Mouse (Mus musculus): ENCODE results near the gene Gabrb1. TPM values are rescaled to one million over a fixed set of nuclear protein-coding genes. Genes with fewer than 3 reads are reported as not detected.

Gabrb1 gene
- polyA plus RNA-seq, 1 experiment from 2014 or later, result 0.93 TPM

DNA sequence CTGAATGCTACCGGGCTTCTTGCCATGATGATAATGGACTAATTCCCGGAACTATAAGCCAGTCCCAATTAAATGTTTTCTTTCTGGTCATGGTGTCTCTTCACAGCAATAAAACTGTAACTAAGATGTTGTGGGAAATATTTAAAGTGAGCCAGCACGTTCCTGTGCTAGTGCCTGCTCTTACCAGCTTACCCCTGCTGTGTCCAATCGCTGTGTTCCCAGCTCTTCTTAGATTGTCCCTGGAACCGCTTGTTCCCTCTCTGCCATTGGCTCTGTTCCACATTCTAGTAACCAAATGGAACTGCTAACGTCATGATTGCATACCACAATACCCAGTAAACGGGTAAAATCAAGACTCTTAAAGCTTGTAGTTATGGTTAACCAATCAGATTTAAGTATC, 533.2 kb downstream of the Gabrb1 start:
- Histone ChIP-seq H3K27ac (no peak overlapping the region), H3K36me3 (no peaks in the 10 kb centered on the region), H3K27me3 (no peaks in the 10 kb centered on the region), H3K9ac (no peak overlapping the region), H3K9me3 (replicated peaks) (no peaks in the 10 kb centered on the region), H3K4me1 (replicated peaks) (no peaks in the 10 kb centered on the region), H3K4me3 (no peak overlapping the region), H3K4me2 (no peak overlapping the region)
- ATAC-seq (replicated peaks; ENCODE audit: insufficient number of reproducible peaks, insufficient read depth, low FRiP score, low read depth), result no peak
- WGBS, result 69% methylated on average over 7 of the region's 7 CpGs

DNA sequence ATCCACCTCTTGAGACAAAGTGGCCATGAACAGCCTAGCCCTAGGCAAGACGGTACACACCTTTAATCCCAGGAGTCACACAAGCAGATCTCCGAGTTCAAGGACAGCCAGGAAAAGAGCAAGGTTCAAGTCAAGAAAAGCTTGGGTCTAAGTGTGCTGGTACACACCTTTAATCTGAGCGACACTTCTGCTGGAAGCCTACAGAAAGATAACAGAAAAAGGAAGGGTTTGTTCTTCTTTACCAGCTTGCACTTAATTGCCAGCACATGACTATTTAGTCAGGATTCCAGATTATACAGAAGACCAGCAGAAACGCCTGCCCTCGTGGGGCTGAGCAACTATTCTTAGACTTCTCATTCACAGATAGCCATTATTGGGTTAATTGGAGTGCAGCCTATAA, 534.0 kb downstream of the Gabrb1 start:
- Histone ChIP-seq H3K36me3 (no peaks in the 10 kb centered on the region), H3K9me3 (replicated peaks) (no peaks in the 10 kb centered on the region), H3K4me1 (replicated peaks) (no peaks in the 10 kb centered on the region), H3K27ac (no peak overlapping the region), H3K4me3 (no peak overlapping the region), H3K9ac (no peak overlapping the region), H3K4me2 (no peak overlapping the region), H3K27me3 (no peaks in the 10 kb centered on the region)
- 65% methylated on average over 5 of the region's 5 CpGs for WGBS
- no peak for ATAC-seq (replicated peaks; ENCODE audit: insufficient number of reproducible peaks, insufficient read depth, low FRiP score, low read depth)

DNA sequence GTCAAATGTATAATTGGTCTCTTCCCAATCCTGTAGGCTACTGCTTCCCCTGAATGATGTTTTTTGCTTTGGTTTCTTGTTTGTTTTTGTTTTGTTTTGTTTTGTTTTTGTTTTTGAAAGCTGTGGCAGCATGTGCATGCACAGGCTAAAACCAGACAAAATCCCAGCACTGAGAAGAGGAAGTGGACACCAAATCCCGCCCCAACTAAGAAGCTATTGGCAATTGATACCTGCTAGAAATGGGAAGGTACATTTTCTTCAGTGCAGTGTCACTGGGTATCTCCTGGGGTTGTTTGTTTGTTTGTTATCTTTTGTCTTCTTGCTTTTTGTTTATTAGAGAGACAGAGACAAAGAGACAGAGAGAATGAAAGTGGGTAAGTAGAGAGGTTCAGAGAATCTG, 537.5 kb downstream of the Gabrb1 start:
- Histone ChIP-seq H3K36me3 (no peaks in the 10 kb centered on the region), H3K27ac (no peak overlapping the region), H3K4me1 (replicated peaks) (no peaks in the 10 kb centered on the region), H3K27me3 (no peaks in the 10 kb centered on the region), H3K9ac (no peak overlapping the region), H3K9me3 (replicated peaks) (no peaks in the 10 kb centered on the region), H3K4me3 (no peak overlapping the region), H3K4me2 (no peak overlapping the region)
- 84% methylated on average over 1 of the region's 1 CpGs for WGBS
- no peak for ATAC-seq (replicated peaks; ENCODE audit: insufficient number of reproducible peaks, insufficient read depth, low FRiP score, low read depth)

Other genes with a start within 250 kb of the Gabrb1 start
- 0.28 and 0.84 TPM in 2 replicates for gene Cox7b2, start 109.9 kb upstream of the Gabrb1 start, polyA plus RNA-seq (2015; fragmentation: Nextera tagmentation; extraction: Ambion mirVana)
- gene Gabra4, start 195 bp downstream of the Gabrb1 start, polyA plus RNA-seq (2015; fragmentation: Nextera tagmentation; extraction: Ambion mirVana), result 2.7 and 3.3 TPM in 2 replicates

All from heart, embryonic 15.5 days (tissue).